Mouse (Mus musculus): ENCODE measurements around the gene Gm28360. TPM values are rescaled to one million over a fixed set of nuclear protein-coding genes. Genes with fewer than 3 reads are reported as not detected.

Gm28360 gene
- not detected for total RNA-seq (2023)

GRCm38 (mm10) chr1:117829781-117830180 is at the start of gene Gm28360:
Gene Gm28360 (plus strand): TSS chr1:117830081.

GRCm38 (mm10) chr1:117780833-117781232 is 49.0 kb upstream of the Gm28360 start, which contains the start of gene B020011L13Rik:
Gene B020011L13Rik (plus strand): TSS chr1:117781133.

Other genes with a start within 250 kb of the Gm28360 start
- not detected for gene Gm28363, start 132.9 kb upstream of the Gm28360 start, total RNA-seq (2023)
- gene B020011L13Rik, start 48.9 kb upstream of the Gm28360 start, total RNA-seq (2023) = not detected
- not detected for gene Gm28168, start 97.9 kb downstream of the Gm28360 start, total RNA-seq (2023)
- not detected for gene Gm7145, start 135.9 kb downstream of the Gm28360 start, total RNA-seq (2023)